Mouse (Mus musculus): ENCODE data around the gene Ndufa7.

DNA sequence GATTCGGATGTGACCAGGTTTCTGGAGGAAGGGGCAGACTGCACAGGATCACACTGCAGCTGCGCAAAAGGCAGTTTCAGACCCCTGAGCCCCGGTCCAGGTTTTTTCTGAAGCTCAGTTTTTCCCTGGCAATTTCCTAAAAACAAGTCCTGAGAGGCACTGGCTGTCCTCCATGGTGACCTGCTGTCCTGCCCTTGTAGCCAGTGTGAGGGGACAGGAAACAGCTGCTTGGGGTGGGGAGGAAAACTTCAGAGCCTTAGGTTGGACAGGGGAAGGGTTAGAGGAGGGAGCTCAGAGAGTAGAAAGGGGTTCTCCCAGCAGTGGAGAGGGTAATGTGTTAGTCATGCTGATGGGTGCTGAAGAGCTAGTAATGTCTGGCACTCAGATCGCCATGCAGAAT lies 11.4 kb upstream of the Ndufa7 start:
- TF ChIP-seq CTCF (IDR thresholded peaks at IDR 0.05; ENCODE audit: borderline replicate concordance, extremely low read depth, insufficient read depth, insufficient read length) (no peak), POLR2A (IDR thresholded peaks at IDR 0.05; ENCODE audit: borderline replicate concordance, extremely low read depth, insufficient read depth, insufficient read length, poor library complexity, severe bottlenecking) (no peak)

Data from brain, embryonic 14.5 days (tissue).